Mouse (Mus musculus): ENCODE results near the gene Gm9767. TPM values are rescaled to one million over a fixed set of nuclear protein-coding genes. Genes with fewer than 3 reads are reported as not detected.

Gm9767 gene
- polyA plus RNA-seq, 2 experiments, result not detected

GRCm38 (mm10) chr10:26071986-26072385 is 6.1 kb upstream of the Gm9767 start:
- TF ChIP-seq CTCF (IDR thresholded peaks at IDR 0.05; ENCODE audit: low read depth) (no peak), EP300 (IDR thresholded peaks at IDR 0.05; ENCODE audit: low read depth) (no peak)
- no peaks in the 10 kb centered on the region for H3K36me3 ChIP-seq (replicated peaks; ENCODE audit: control insufficient read depth, insufficient read depth, low read depth)
- no peak for ATAC-seq (ENCODE audit: insufficient read depth)
- H3K27me3 ChIP-seq (ENCODE audit: control insufficient read depth, insufficient read depth, low read length), result no peaks in the 10 kb centered on the region
- H3K4me1 ChIP-seq (replicated peaks; ENCODE audit: control insufficient read depth in 2 of 2, insufficient read depth in 2 of 2, low read length in 1 of 2), result no peaks in the 10 kb centered on the region
- no peak overlapping the region for H3K27ac ChIP-seq
- H3K4me3 ChIP-seq (ENCODE audit: insufficient read depth in 1 of 2, low read depth in 2 of 2, low read length in 2 of 2), result no peak overlapping the region
- WGBS (ENCODE audit: insufficient replicate concordance), result 53% methylated on average over 5 of the region's 5 CpGs
- no peak overlapping the region for H3K9ac ChIP-seq (replicated peaks)
- no peak for DNase-seq (ENCODE audit: low read depth in 3 of 3, low spot score in 3 of 3)
- no peaks in the 10 kb centered on the region for H3K9me3 ChIP-seq (ENCODE audit: control insufficient read depth, low read length)
- no peak overlapping the region for H3K4me2 ChIP-seq (ENCODE audit: low read depth)

GRCm38 (mm10) chr10:26076949-26077348 is 1.1 kb upstream of the Gm9767 start:
- Histone ChIP-seq H3K9ac (replicated peaks) (no peak overlapping the region), H3K9me3 (ENCODE audit: control insufficient read depth, low read length) (no peaks in the 10 kb centered on the region), H3K27ac (no peak overlapping the region), H3K4me2 (ENCODE audit: low read depth) (no peak overlapping the region), H3K27me3 (ENCODE audit: control insufficient read depth, insufficient read depth, low read length) (peaks cover 15% of the 10 kb centered on the region), H3K4me3 (ENCODE audit: insufficient read depth in 1 of 2, low read depth in 2 of 2, low read length in 2 of 2) (no peak overlapping the region), H3K36me3 (replicated peaks; ENCODE audit: control insufficient read depth, insufficient read depth, low read depth) (no peaks in the 10 kb centered on the region), H3K4me1 (replicated peaks; ENCODE audit: control insufficient read depth in 2 of 2, insufficient read depth in 2 of 2, low read length in 1 of 2) (no peaks in the 10 kb centered on the region)
- WGBS (ENCODE audit: insufficient replicate concordance), result 68% methylated on average over 9 of the region's 9 CpGs
- TF ChIP-seq EP300 (IDR thresholded peaks at IDR 0.05; ENCODE audit: low read depth), result no peak
- TF ChIP-seq CTCF (IDR thresholded peaks at IDR 0.05; ENCODE audit: low read depth), result no peak
- ATAC-seq (ENCODE audit: insufficient read depth), result no peak
- DNase-seq (ENCODE audit: low read depth in 3 of 3, low spot score in 3 of 3), result no peak

GRCm38 (mm10) chr10:26078521-26079142 is 577 bp downstream of the Gm9767 start, which contains the start of gene Tmem200a:
Gene Tmem200a, minus strand, starts transcription at chr10:26079052.
- TF ChIP-seq CTCF (IDR thresholded peaks at IDR 0.05; ENCODE audit: low read depth) (peak; percentile 35), EP300 (IDR thresholded peaks at IDR 0.05; ENCODE audit: low read depth) (no peak)
- Histone ChIP-seq H3K9ac (replicated peaks) (no peak within 1 kb of the TSS), H3K27ac (no peak within 1 kb of the TSS), H3K4me3 (ENCODE audit: insufficient read depth in 1 of 2, low read depth in 2 of 2, low read length in 2 of 2) (peak within 1 kb of the TSS; percentile 23 to 32; a peak in 3 of 4 replicates), H3K36me3 (replicated peaks; ENCODE audit: control insufficient read depth, insufficient read depth, low read depth) (no peaks in the 10 kb centered on the region), H3K27me3 (ENCODE audit: control insufficient read depth, insufficient read depth, low read length) (peaks cover 15% of the 10 kb centered on the region), H3K4me2 (ENCODE audit: low read depth) (peak within 1 kb of the TSS; percentile 26), H3K4me1 (replicated peaks; ENCODE audit: control insufficient read depth in 2 of 2, insufficient read depth in 2 of 2, low read length in 1 of 2) (no peaks in the 10 kb centered on the region), H3K9me3 (ENCODE audit: control insufficient read depth, low read length) (no peaks in the 10 kb centered on the region)
- ATAC-seq (ENCODE audit: insufficient read depth), result no peak
- no peak for DNase-seq (ENCODE audit: low read depth in 3 of 3, low spot score in 3 of 3)
- under 1% methylated on average over 46 of the region's 46 CpGs for WGBS (ENCODE audit: insufficient replicate concordance)

- Histone ChIP-seq H3K4me3 (ENCODE audit: insufficient read depth in 1 of 2, low read depth in 2 of 2, low read length in 2 of 2) (no peak overlapping the region), H3K9ac (replicated peaks) (no peak overlapping the region), H3K4me2 (ENCODE audit: low read depth) (no peak overlapping the region), H3K27me3 (ENCODE audit: control insufficient read depth, insufficient read depth, low read length) (peaks cover 15% of the 10 kb centered on the region), H3K4me1 (replicated peaks; ENCODE audit: control insufficient read depth in 2 of 2, insufficient read depth in 2 of 2, low read length in 1 of 2) (no peaks in the 10 kb centered on the region), H3K36me3 (replicated peaks; ENCODE audit: control insufficient read depth, insufficient read depth, low read depth) (no peaks in the 10 kb centered on the region), H3K9me3 (ENCODE audit: control insufficient read depth, low read length) (no peaks in the 10 kb centered on the region), H3K27ac (no peak overlapping the region)
- no peak for TF ChIP-seq EP300 (IDR thresholded peaks at IDR 0.05; ENCODE audit: low read depth)
- ATAC-seq (ENCODE audit: insufficient read depth) (no peak), DNase-seq (ENCODE audit: low read depth in 3 of 3, low spot score in 3 of 3) (no peak)
- 36% methylated on average over 3 of the region's 3 CpGs for WGBS (ENCODE audit: insufficient replicate concordance)
These were observed 1.6 kb downstream of the Gm9767 start for GRCm38 (mm10) chr10:26079678-26080077.

GRCm38 (mm10) chr10:26082081-26082480 is 4.0 kb downstream of the Gm9767 start:
- TF ChIP-seq EP300 (IDR thresholded peaks at IDR 0.05; ENCODE audit: low read depth) (no peak), CTCF (IDR thresholded peaks at IDR 0.05; ENCODE audit: low read depth) (no peak)
- H3K27me3 ChIP-seq (ENCODE audit: control insufficient read depth, insufficient read depth, low read length), result peaks cover 15% of the 10 kb centered on the region
- ATAC-seq (ENCODE audit: insufficient read depth) (no peak), DNase-seq (ENCODE audit: low read depth in 3 of 3, low spot score in 3 of 3) (no peak)
- no peaks in the 10 kb centered on the region for H3K9me3 ChIP-seq (ENCODE audit: control insufficient read depth, low read length)
- H3K9ac ChIP-seq (replicated peaks), result no peak overlapping the region
- no peak overlapping the region for H3K27ac ChIP-seq
- H3K4me2 ChIP-seq (ENCODE audit: low read depth), result no peak overlapping the region
- no peaks in the 10 kb centered on the region for H3K4me1 ChIP-seq (replicated peaks; ENCODE audit: control insufficient read depth in 2 of 2, insufficient read depth in 2 of 2, low read length in 1 of 2)
- H3K36me3 ChIP-seq (replicated peaks; ENCODE audit: control insufficient read depth, insufficient read depth, low read depth), result no peaks in the 10 kb centered on the region
- 45% methylated on average over 4 of the region's 4 CpGs for WGBS (ENCODE audit: insufficient replicate concordance)
- H3K4me3 ChIP-seq (ENCODE audit: insufficient read depth in 1 of 2, low read depth in 2 of 2, low read length in 2 of 2), result no peak overlapping the region

Measured in liver, embryonic 14.5 days (tissue).